ENCODE assay signal across 14 mouse cellular contexts in the genomic region with DNA sequence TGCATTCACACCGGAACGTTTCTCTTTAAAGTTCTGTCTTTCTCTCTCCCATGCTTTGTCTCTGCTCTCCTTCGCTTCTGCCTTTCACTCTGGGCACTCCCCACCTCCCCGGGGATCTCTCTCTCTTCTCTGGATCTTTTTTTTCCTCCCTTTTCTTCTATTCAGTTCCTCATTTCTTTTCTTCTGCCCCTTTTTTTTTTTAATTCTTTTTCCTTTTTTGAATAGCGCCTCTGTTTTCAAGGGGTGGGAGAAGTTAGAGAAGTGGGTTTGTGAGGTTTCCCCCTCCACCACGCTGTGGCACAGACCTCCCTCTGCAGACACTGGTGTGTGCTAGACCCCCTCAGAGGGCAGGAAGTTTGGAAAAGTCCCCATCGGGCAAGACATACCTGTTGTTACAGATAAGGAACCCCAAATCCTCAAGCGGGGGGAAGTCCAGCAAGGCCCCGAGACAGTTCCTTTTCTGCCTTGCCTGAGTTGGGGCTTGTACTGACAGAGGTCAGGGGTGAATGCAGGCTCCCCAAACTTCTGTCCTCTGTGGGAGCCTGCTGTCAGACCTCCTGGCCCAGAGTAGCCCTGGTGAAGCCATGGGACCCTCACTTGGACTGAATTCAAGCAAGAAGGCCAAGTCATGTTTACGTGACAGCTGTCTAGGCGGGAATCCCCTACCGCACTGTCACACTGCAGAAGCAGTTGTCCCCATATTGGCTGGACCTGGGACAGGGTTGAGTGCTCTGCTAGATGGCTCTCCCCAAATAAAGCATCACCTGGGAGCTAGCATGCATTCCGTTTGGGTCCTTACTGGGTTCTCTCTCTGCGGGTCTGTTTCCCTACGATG. TPM values are rescaled to one million over a fixed set of nuclear protein-coding genes. Genes with fewer than 3 reads are reported as not detected.
DNase-seq lines count a peak whose midpoint lies in the region; ATAC-seq lines count a peak whose summit lies in the region.
"Had no signal": no experiment of that assay in that cellular context is flagged by ENCODE, and none has a peak within 500 bp of the region (broad histone marks: within the 10 kb centered on the region; RNA-seq: fewer than 3 reads in every experiment).

No protein-coding gene starts in this region.

- 62% methylated on average over 15 of the region's 15 CpGs for WGBS in midbrain, embryonic 10.5 days
- 47% methylated on average over 15 of the region's 15 CpGs for WGBS in midbrain, embryonic 14.5 days
- 73% methylated on average over 15 of the region's 15 CpGs for WGBS in embryonic facial prominence, embryonic 10.5 days
- 42% methylated on average over 14 of the region's 15 CpGs for WGBS in macrophage (ENCODE audit: missing documents)
- WGBS in neural tube, embryonic 12.5 days, result 57% methylated on average over 15 of the region's 15 CpGs

- H3K4me2 ChIP-seq in midbrain, embryonic 14.5 days (ENCODE audit: low read length), result no peak overlapping the region
- peak overlapping the region; percentile 24; the same call in 1 of the 2 replicates for H3K4me2 ChIP-seq in neural tube, embryonic 12.5 days (replicated peaks)

- H3K9me3 ChIP-seq in midbrain, embryonic 10.5 days (replicated peaks), result no peaks in the 10 kb centered on the region
- no peaks in the 10 kb centered on the region for H3K9me3 ChIP-seq in midbrain, embryonic 14.5 days (ENCODE audit: control insufficient read depth, low read length)
- H3K9me3 ChIP-seq in embryonic facial prominence, embryonic 10.5 days, result no peaks in the 10 kb centered on the region
- no peaks in the 10 kb centered on the region for H3K9me3 ChIP-seq in neural tube, embryonic 12.5 days

- H3K4me3 ChIP-seq in midbrain, embryonic 10.5 days, result peak overlapping the region; percentile 32; the same call in 1 of the 2 replicates
- H3K4me3 ChIP-seq in midbrain, embryonic 14.5 days (replicated peaks; ENCODE audit: low read depth, low read length), result no peak overlapping the region
- no peak overlapping the region for H3K4me3 ChIP-seq in embryonic facial prominence, embryonic 10.5 days
- no peak overlapping the region for H3K4me3 ChIP-seq in macrophage (ENCODE audit: inconsistent target)
- no peak overlapping the region for H3K4me3 ChIP-seq in neural tube, embryonic 12.5 days

- DNase-seq in midbrain, embryonic 10.5 days (ENCODE audit: low spot score), result no peak
- no peak for DNase-seq in midbrain, embryonic 14.5 days
- no peak for DNase-seq in embryonic facial prominence, embryonic 10.5 days (ENCODE audit: low spot score)
- DNase-seq in kidney, adult 18-20 months, result no peak
- DNase-seq in cerebellum, adult 9-11 months, result no peak
- no peak for DNase-seq in heart, adult 18-20 months
- DNase-seq: adrenal gland, postnatal 25 days; embryo, embryonic 11 days; kidney, adult 8-10 months; lung, adult 18-20 months; right cerebral cortex, postnatal 25 days; thymus, postnatal 36 days had no signal

- peaks cover 100% of the 10 kb centered on the region for H3K4me1 ChIP-seq in midbrain, embryonic 10.5 days
- peaks cover 28% of the 10 kb centered on the region for H3K4me1 ChIP-seq in midbrain, embryonic 14.5 days (ENCODE audit: control insufficient read depth, insufficient read depth, low read length)
- peaks cover 92% of the 10 kb centered on the region for H3K4me1 ChIP-seq in embryonic facial prominence, embryonic 10.5 days
- peaks cover 36% of the 10 kb centered on the region for H3K4me1 ChIP-seq in neural tube, embryonic 12.5 days

- peaks cover 100% of the 10 kb centered on the region for H3K79me2 ChIP-seq in macrophage (ENCODE audit: inconsistent target)

- no peaks in the 10 kb centered on the region for H3K27me3 ChIP-seq in midbrain, embryonic 10.5 days (ENCODE audit: low read depth, poor library complexity, severe bottlenecking)
- no peaks in the 10 kb centered on the region for H3K27me3 ChIP-seq in midbrain, embryonic 14.5 days (ENCODE audit: control insufficient read depth, insufficient read depth, low read length)
- no peaks in the 10 kb centered on the region for H3K27me3 ChIP-seq in embryonic facial prominence, embryonic 10.5 days (replicated peaks; ENCODE audit: low read depth, poor library complexity, severe bottlenecking)
- no peaks in the 10 kb centered on the region for H3K27me3 ChIP-seq in neural tube, embryonic 12.5 days (replicated peaks)

- peak overlapping the region; percentile 88 for H3K27ac ChIP-seq in midbrain, embryonic 10.5 days (replicated peaks)
- no peak overlapping the region for H3K27ac ChIP-seq in midbrain, embryonic 14.5 days (replicated peaks; ENCODE audit: low read depth, low read length)
- peak overlapping the region; percentile 68 for H3K27ac ChIP-seq in embryonic facial prominence, embryonic 10.5 days (replicated peaks)
- H3K27ac ChIP-seq in macrophage, result peak overlapping the region; percentile 13; the same call in 1 of the 2 replicates
- no peak overlapping the region for H3K27ac ChIP-seq in neural tube, embryonic 12.5 days

- no peak for ATAC-seq in midbrain, embryonic 14.5 days (ENCODE audit: low FRiP score, low TSS enrichment)
- ATAC-seq in neural tube, embryonic 12.5 days (ENCODE audit: low FRiP score, low read depth), result no peak

- H3K9ac ChIP-seq in midbrain, embryonic 14.5 days (replicated peaks; ENCODE audit: low read length), result no peak overlapping the region
- H3K9ac ChIP-seq in neural tube, embryonic 12.5 days, result no peak overlapping the region

- 0 out of 2 replicates have a peak, but pooled peaks cover 2% of the 10 kb centered on the region for H3K36me3 ChIP-seq in midbrain, embryonic 10.5 days
- H3K36me3 ChIP-seq in midbrain, embryonic 14.5 days (ENCODE audit: control insufficient read depth, insufficient read depth, low read length), result no peaks in the 10 kb centered on the region
- H3K36me3 ChIP-seq in embryonic facial prominence, embryonic 10.5 days (replicated peaks), result no peaks in the 10 kb centered on the region; the same call in 1 of the 2 replicates
- peaks cover 6% of the 10 kb centered on the region; the same call in 1 of the 2 replicates for H3K36me3 ChIP-seq in macrophage (ENCODE audit: inconsistent target)
- no peaks in the 10 kb centered on the region for H3K36me3 ChIP-seq in neural tube, embryonic 12.5 days

RNA-seq across cellular contexts. Expression of a gene that starts 39.5 kb away (rescaled TPM):
- polyA plus RNA-seq in midbrain, embryonic 10.5 days (2016; fragmentation: Nextera tagmentation; extraction: Ambion mirVana), result 32.7 and 34.2 TPM in 2 replicates
- 17.0 and 17.7 TPM in 2 replicates for polyA plus RNA-seq in midbrain, embryonic 14.5 days (2014; fragmentation: Nextera tagmentation; extraction: Ambion mirVana)
- polyA plus RNA-seq in embryonic facial prominence, embryonic 10.5 days (2016; fragmentation: Nextera tagmentation; extraction: Ambion mirVana), result 21.5 and 25.2 TPM in 2 replicates
- total RNA-seq in macrophage (2018; cell fraction: chromatin; rRNA removed), result 100 to 1,000 TPM in 9 of 26 experiments, 10 to 100 TPM in 17; 10.9 to 127 (median 87.0) TPM
- 10 to 100 TPM; 18.9 to 85.9 (median 65.4) TPM for total RNA-seq in macrophage (2018; cell fraction: cytosol; rRNA removed)
- 100 to 1,000 TPM in 9 of 26 experiments, 10 to 100 TPM in 17; 15.7 to 151 (median 83.9) TPM for total RNA-seq in macrophage (2018; cell fraction: nucleus; rRNA removed)
- polyA plus RNA-seq in macrophage (2018), result 33.7 to 69.0 TPM (median 50.1 TPM) in 3 replicates
- 24.7 and 26.3 TPM in 2 replicates for polyA plus RNA-seq in neural tube, embryonic 12.5 days (2016; fragmentation: Nextera tagmentation; extraction: Ambion mirVana)
- total RNA-seq in heart, adult 18-20 months (2021), result 10 to 100 TPM; 21.6 to 22.4 TPM

RNA-seq across cellular contexts. Expression of a gene that starts 51.1 kb away (rescaled TPM):
- 428 and 429 TPM in 2 replicates for polyA plus RNA-seq in midbrain, embryonic 10.5 days (2016; fragmentation: Nextera tagmentation; extraction: Ambion mirVana)
- polyA plus RNA-seq in midbrain, embryonic 14.5 days (2014; fragmentation: Nextera tagmentation; extraction: Ambion mirVana), result 203 and 232 TPM in 2 replicates
- polyA plus RNA-seq in embryonic facial prominence, embryonic 10.5 days (2016; fragmentation: Nextera tagmentation; extraction: Ambion mirVana), result 522 and 534 TPM in 2 replicates
- 100 to 1,000 TPM in 3 of 26 experiments, 10 to 100 TPM in 19, 1 to 10 TPM in 4; 5.1 to 131 (median 33.7) TPM for total RNA-seq in macrophage (2018; cell fraction: chromatin; rRNA removed)
- 10 to 100 TPM; 35.0 to 94.6 (median 64.7) TPM for total RNA-seq in macrophage (2018; cell fraction: cytosol; rRNA removed)
- 100 to 1,000 TPM in 1 of 26 experiments, 10 to 100 TPM in 25; 17.1 to 112 (median 41.7) TPM for total RNA-seq in macrophage (2018; cell fraction: nucleus; rRNA removed)
- polyA plus RNA-seq in macrophage (2018), result 72.5 to 101 TPM (median 88.0 TPM) in 3 replicates
- polyA plus RNA-seq in neural tube, embryonic 12.5 days (2016; fragmentation: Nextera tagmentation; extraction: Ambion mirVana), result 299 and 313 TPM in 2 replicates
- 1,000 to 10,000 TPM; 2,187 to 2,245 TPM for total RNA-seq in heart, adult 18-20 months (2021)

Comparison
In these comparisons a context has a peak if more than half of its experiments do, and no peak if none do; other contexts are left out.
1. H3K27ac ChIP-seq: peak in midbrain, embryonic 10.5 days (single experiment), embryonic facial prominence, embryonic 10.5 days (single experiment) and macrophage (single experiment); none in midbrain, embryonic 14.5 days (single experiment) and neural tube, embryonic 12.5 days (single experiment).